Mouse (Mus musculus): ENCODE data around the gene Myo3b. TPM values are rescaled to one million over a fixed set of nuclear protein-coding genes. Genes with fewer than 3 reads are reported as not detected.

The Myo3b gene
- polyA plus RNA-seq, 1 experiment from 2014 or later: not detected

GRCm38 (mm10) chr2:70119265-70119663 is 80.3 kb downstream of the Myo3b start:
- Histone ChIP-seq H3K4me1 (peaks cover under 1% of the 10 kb centered on the region; the same call in 1 of the 2 replicates), H3K36me3 (no peaks in the 10 kb centered on the region), H3K9me3 (replicated peaks) (no peaks in the 10 kb centered on the region), H3K27me3 (ENCODE audit: low read depth, poor library complexity, severe bottlenecking) (peaks cover 5% of the 10 kb centered on the region; the same call in 1 of the 2 replicates), H3K27ac (replicated peaks) (no peak overlapping the region), H3K4me3 (no peak overlapping the region)
- no peak for DNase-seq (ENCODE audit: low spot score)
- WGBS: 94% methylated on average over 2 of the region's 2 CpGs

- H3K27me3 ChIP-seq (ENCODE audit: low read depth, poor library complexity, severe bottlenecking): peaks cover 59% of the 10 kb centered on the region
- no peaks in the 10 kb centered on the region for H3K9me3 ChIP-seq (replicated peaks)
- H3K4me1 ChIP-seq: peaks cover 23% of the 10 kb centered on the region
- no peaks in the 10 kb centered on the region for H3K36me3 ChIP-seq
- H3K4me3 ChIP-seq: no peak overlapping the region
- WGBS: 78% methylated on average over 10 of the region's 10 CpGs
- DNase-seq (ENCODE audit: low spot score): no peak
- H3K27ac ChIP-seq (replicated peaks): no peak overlapping the region
These were observed 87.4 kb downstream of the Myo3b start for GRCm38 (mm10) chr2:70126330-70126729.

GRCm38 (mm10) chr2:70126783-70127182 is 87.9 kb downstream of the Myo3b start:
- Histone ChIP-seq H3K9me3 (replicated peaks) (no peaks in the 10 kb centered on the region), H3K36me3 (no peaks in the 10 kb centered on the region), H3K27ac (replicated peaks) (no peak overlapping the region), H3K27me3 (ENCODE audit: low read depth, poor library complexity, severe bottlenecking) (peaks cover 64% of the 10 kb centered on the region), H3K4me3 (peak overlapping the region; percentile 39), H3K4me1 (peaks cover 23% of the 10 kb centered on the region)
- under 1% methylated on average over 13 of the region's 13 CpGs for WGBS
- peak; percentile 86 for DNase-seq (ENCODE audit: low spot score)

GRCm38 (mm10) chr2:70127351-70128148 is 88.6 kb downstream of the Myo3b start:
- whole genome bisulfite sequencing: 8% methylated on average over 21 of the region's 21 CpGs
- H3K27me3 ChIP-seq (ENCODE audit: low read depth, poor library complexity, severe bottlenecking): peaks cover 72% of the 10 kb centered on the region
- H3K36me3 ChIP-seq: no peaks in the 10 kb centered on the region
- no peak overlapping the region; the same call in 1 of the 2 replicates for H3K27ac ChIP-seq (replicated peaks)
- DNase-seq (ENCODE audit: low spot score): peak; percentile 20
- no peaks in the 10 kb centered on the region for H3K9me3 ChIP-seq (replicated peaks)
- H3K4me1 ChIP-seq: peaks cover 23% of the 10 kb centered on the region
- peak overlapping the region; percentile 39 for H3K4me3 ChIP-seq

- H3K27me3 ChIP-seq (ENCODE audit: low read depth, poor library complexity, severe bottlenecking): peaks cover 73% of the 10 kb centered on the region
- 72% methylated on average over 6 of the region's 6 CpGs for WGBS
- DNase-seq (ENCODE audit: low spot score): no peak
These were observed 89.7 kb downstream of the Myo3b start for GRCm38 (mm10) chr2:70128590-70128989.

GRCm38 (mm10) chr2:70129566-70129965 is 90.6 kb downstream of the Myo3b start:
- no peak overlapping the region for H3K27ac ChIP-seq (replicated peaks)
- no peak overlapping the region for H3K4me3 ChIP-seq
- no peaks in the 10 kb centered on the region for H3K36me3 ChIP-seq
- peaks cover 73% of the 10 kb centered on the region for H3K27me3 ChIP-seq (ENCODE audit: low read depth, poor library complexity, severe bottlenecking)
- 83% methylated on average over 3 of the region's 3 CpGs for WGBS
- H3K4me1 ChIP-seq: peaks cover 23% of the 10 kb centered on the region
- DNase-seq (ENCODE audit: low spot score): no peak
- no peaks in the 10 kb centered on the region for H3K9me3 ChIP-seq (replicated peaks)

More at GRCm38 (mm10) chr2:70128590-70128989, 89.7 kb downstream of the Myo3b start:
- Histone ChIP-seq H3K27ac (replicated peaks) (no peak overlapping the region), H3K9me3 (replicated peaks) (no peaks in the 10 kb centered on the region), H3K4me3 (no peak overlapping the region), H3K4me1 (peaks cover 23% of the 10 kb centered on the region), H3K36me3 (no peaks in the 10 kb centered on the region)

- 86% methylated on average over 4 of the region's 4 CpGs for WGBS
- DNase-seq (ENCODE audit: low spot score): no peak
- H3K4me1 ChIP-seq: peaks cover 5% of the 10 kb centered on the region; the same call in 1 of the 2 replicates
- no peaks in the 10 kb centered on the region for H3K9me3 ChIP-seq (replicated peaks)
- no peaks in the 10 kb centered on the region for H3K36me3 ChIP-seq
- no peak overlapping the region for H3K4me3 ChIP-seq
- H3K27ac ChIP-seq (replicated peaks): no peak overlapping the region
- H3K27me3 ChIP-seq (ENCODE audit: low read depth, poor library complexity, severe bottlenecking): peaks cover 48% of the 10 kb centered on the region
These were observed 94.4 kb downstream of the Myo3b start for GRCm38 (mm10) chr2:70133281-70133680.

GRCm38 (mm10) chr2:70137226-70137998 is 98.5 kb downstream of the Myo3b start:
- H3K4me1 ChIP-seq: no peaks in the 10 kb centered on the region
- WGBS: 90% methylated on average over 4 of the region's 4 CpGs
- no peaks in the 10 kb centered on the region for H3K36me3 ChIP-seq
- no peak overlapping the region for H3K27ac ChIP-seq (replicated peaks)
- H3K27me3 ChIP-seq (ENCODE audit: low read depth, poor library complexity, severe bottlenecking): peaks cover 8% of the 10 kb centered on the region; the same call in 1 of the 2 replicates
- H3K4me3 ChIP-seq: no peak overlapping the region
- no peaks in the 10 kb centered on the region for H3K9me3 ChIP-seq (replicated peaks)
- DNase-seq (ENCODE audit: low spot score): no peak

- H3K36me3 ChIP-seq: no peaks in the 10 kb centered on the region
- no peak for DNase-seq (ENCODE audit: low spot score)
- no peak overlapping the region for H3K4me3 ChIP-seq
- no peaks in the 10 kb centered on the region for H3K9me3 ChIP-seq (replicated peaks)
- H3K27me3 ChIP-seq (ENCODE audit: low read depth, poor library complexity, severe bottlenecking): no peaks in the 10 kb centered on the region; the same call in 1 of the 2 replicates
- H3K27ac ChIP-seq (replicated peaks): no peak overlapping the region
- 94% methylated on average over 4 of the region's 4 CpGs for WGBS
- H3K4me1 ChIP-seq: no peaks in the 10 kb centered on the region
These were observed 104.7 kb downstream of the Myo3b start for GRCm38 (mm10) chr2:70143543-70144188.

GRCm38 (mm10) chr2:70146993-70147581 is 108.2 kb downstream of the Myo3b start:
- 58% methylated on average over 12 of the region's 12 CpGs for WGBS

GRCm38 (mm10) chr2:70148821-70149510 is 110.0 kb downstream of the Myo3b start:
- Histone ChIP-seq H3K9me3 (replicated peaks) (no peaks in the 10 kb centered on the region), H3K36me3 (no peaks in the 10 kb centered on the region), H3K27ac (replicated peaks) (no peak overlapping the region), H3K4me3 (no peak overlapping the region), H3K27me3 (ENCODE audit: low read depth, poor library complexity, severe bottlenecking) (no peaks in the 10 kb centered on the region), H3K4me1 (no peaks in the 10 kb centered on the region)
- WGBS: 79% methylated on average over 13 of the region's 13 CpGs
- no peak for DNase-seq (ENCODE audit: low spot score)

More at GRCm38 (mm10) chr2:70146993-70147581, 108.2 kb downstream of the Myo3b start:
- H3K27ac ChIP-seq (replicated peaks): no peak overlapping the region
- no peak overlapping the region for H3K4me3 ChIP-seq
- no peak for DNase-seq (ENCODE audit: low spot score)
- H3K27me3 ChIP-seq (ENCODE audit: low read depth, poor library complexity, severe bottlenecking): no peaks in the 10 kb centered on the region; the same call in 1 of the 2 replicates
- H3K9me3 ChIP-seq (replicated peaks): no peaks in the 10 kb centered on the region
- no peaks in the 10 kb centered on the region for H3K36me3 ChIP-seq
- H3K4me1 ChIP-seq: no peaks in the 10 kb centered on the region

Measured in midbrain, embryonic 10.5 days (tissue).